Mouse (Mus musculus) liver, embryonic 13.5 days (tissue): ENCODE measurements around the gene Frmpd3. TPM values are rescaled to one million over a fixed set of nuclear protein-coding genes. Genes with fewer than 3 reads are reported as not detected.
"Not testable (repeated sequence)": the region's sequence is repeated elsewhere in the genome, so short reads cannot be mapped to it uniquely, and the experiment has no call there.

Experiments
- ATAC-seq: fragments of 200-750 bp; cut with Nextera tagmentation; 2 replicates; pipeline ENCODE4 v1.8.0; 2017; ENCODE audit warnings: low read depth, mild to moderate bottlenecking, moderate number of reproducible peaks, moderate library complexity
- DNase-seq: peaks from one replicate; pipeline ENCODE4 v3.0.0; 2022
- H3K27ac ChIP-seq: fragments of 300-500 bp; sonication (generic); 2 replicates; pipeline ENCODE4 v1.5.1; 2015; ENCODE audit warnings: moderate library complexity, mild to moderate bottlenecking, inconsistent platforms
- H3K27me3 ChIP-seq: fragments of 300-500 bp; sonication (generic); 2 replicates; pipeline ENCODE4 v1.6.1; 2015; ENCODE audit warnings: mild to moderate bottlenecking, inconsistent platforms
- H3K36me3 ChIP-seq: fragments of 300-500 bp; sonication (generic); 2 replicates; pipeline ENCODE4 v1.6.1; 2015; ENCODE audit warnings: mild to moderate bottlenecking, inconsistent platforms
- H3K4me1 ChIP-seq: fragments of 300-500 bp; sonication (generic); replicated peaks from 2 replicates; pipeline ENCODE4 v1.6.1; 2015; ENCODE audit warnings: inconsistent platforms
- H3K4me2 ChIP-seq: fragments of 300-500 bp; sonication (generic); 2 replicates; pipeline ENCODE4 v1.6.1; 2015; ENCODE audit warnings: inconsistent platforms, mild to moderate bottlenecking, moderate library complexity
- H3K4me3 ChIP-seq: fragments of 300-500 bp; sonication (generic); replicated peaks from 2 replicates; pipeline ENCODE4 v1.5.1; 2015; ENCODE audit warnings: mild to moderate bottlenecking, inconsistent platforms
- H3K9ac ChIP-seq: fragments of 300-500 bp; sonication (generic); 2 replicates; pipeline ENCODE4 v1.6.1; 2015; ENCODE audit warnings: mild to moderate bottlenecking, inconsistent platforms
- H3K9me3 ChIP-seq: fragments of 300-500 bp; sonication (generic); replicated peaks from 2 replicates; pipeline ENCODE4 v1.6.1; 2016; ENCODE audit warnings: inconsistent platforms
- WGBS: fragments of 180-500 bp; shearing (Covaris S2); methylation state at CpG from one replicate; pipeline ENCODE4 v1.1.7; 2015; ENCODE audit not compliant: insufficient replicate concordance; 5-methylcytosine and 5-hydroxymethylcytosine counted together
- polyA plus RNA-seq: library from polyadenylated mRNA; unstranded; fragments of >200 nt; fragmentation: Nextera tagmentation; extraction: Ambion mirVana; gene quantifications from 2 replicates; pipeline ENCODE4 v1.2.1, GENCODE M21; 2015

Frmpd3 gene
- polyA plus RNA-seq, result not detected in 2 replicates

DNA sequence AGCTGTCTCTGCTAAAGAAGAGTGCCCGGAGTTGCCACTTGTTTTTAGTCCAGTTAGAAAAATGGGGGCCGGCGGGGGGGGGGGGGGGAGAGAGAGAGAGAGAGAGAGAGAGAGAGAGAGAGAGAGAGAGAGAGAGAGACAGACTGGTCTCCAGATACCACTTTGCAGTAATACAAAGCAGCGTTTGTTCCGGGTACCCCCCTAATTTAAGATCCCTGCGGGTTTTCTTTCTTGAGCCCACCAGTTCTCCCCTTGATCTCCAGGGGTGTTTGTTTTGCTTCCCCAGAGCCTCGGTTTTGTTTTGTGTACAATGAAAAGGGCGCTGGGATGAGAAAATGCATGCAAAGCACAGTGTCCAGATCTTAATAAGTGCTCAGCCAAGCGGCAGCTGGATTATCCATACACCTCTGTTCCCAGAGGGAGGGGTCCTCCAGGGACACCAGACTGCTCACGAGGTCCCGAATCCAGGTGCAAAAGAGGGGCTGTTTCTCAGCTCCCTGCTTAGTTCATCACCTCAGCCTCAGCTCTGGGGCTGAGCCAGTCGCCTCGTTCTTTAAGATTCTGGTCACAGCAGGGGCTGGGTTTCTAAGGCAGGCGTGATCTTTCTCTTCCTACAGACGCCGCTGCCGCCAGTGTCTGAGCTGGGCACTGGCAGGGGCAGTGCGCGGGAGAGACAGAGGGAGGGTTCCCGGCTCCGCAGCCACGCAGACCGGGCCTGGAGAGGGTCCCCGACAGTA lies at the start of gene Frmpd3:
Gene Frmpd3, plus strand, starts transcription at position 608 of the 737 bp plus-strand sequence.
- Histone ChIP-seq H3K4me1 (no peaks in the 10 kb centered on the region), H3K4me2 (peak within 1 kb of the TSS; percentile 12; the same call in 1 of the 2 replicates), H3K9ac (no peak within 1 kb of the TSS), H3K36me3 (no peaks in the 10 kb centered on the region), H3K27me3 (peaks cover 53% of the 10 kb centered on the region), H3K27ac (no peak within 1 kb of the TSS), H3K4me3 (no peak within 1 kb of the TSS), H3K9me3 (no peaks in the 10 kb centered on the region)
- WGBS, result 15% methylated on average over 23 of the region's 24 CpGs
- ATAC-seq (no peak), DNase-seq (no peak)

- Histone ChIP-seq H3K9me3 (no peaks in the 10 kb centered on the region), H3K4me3 (no peak overlapping the region), H3K27ac (no peak overlapping the region), H3K4me1 (no peaks in the 10 kb centered on the region), H3K27me3 (peaks cover 7% of the 10 kb centered on the region; the same call in 1 of the 2 replicates), H3K9ac (no peak overlapping the region), H3K36me3 (no peaks in the 10 kb centered on the region), H3K4me2 (no peak overlapping the region)
- no peak for DNase-seq
- 53% methylated on average over 4 of the region's 4 CpGs for WGBS
- no peak for ATAC-seq
These were observed 38.3 kb upstream of the Frmpd3 start for GRCm38 (mm10) chrX:140303731-140304130.

- Histone ChIP-seq H3K27ac (no peak overlapping the region), H3K9ac (no peak overlapping the region), H3K9me3 (no peaks in the 10 kb centered on the region), H3K27me3 (peaks cover 7% of the 10 kb centered on the region; the same call in 1 of the 2 replicates), H3K4me1 (no peaks in the 10 kb centered on the region), H3K36me3 (no peaks in the 10 kb centered on the region), H3K4me3 (no peak overlapping the region), H3K4me2 (no peak overlapping the region)
- DNase-seq (no peak), ATAC-seq (no peak)
- WGBS, result 60% methylated on average over 7 of the region's 7 CpGs
These were observed 36.4 kb upstream of the Frmpd3 start for GRCm38 (mm10) chrX:140305652-140306051.

DNA sequence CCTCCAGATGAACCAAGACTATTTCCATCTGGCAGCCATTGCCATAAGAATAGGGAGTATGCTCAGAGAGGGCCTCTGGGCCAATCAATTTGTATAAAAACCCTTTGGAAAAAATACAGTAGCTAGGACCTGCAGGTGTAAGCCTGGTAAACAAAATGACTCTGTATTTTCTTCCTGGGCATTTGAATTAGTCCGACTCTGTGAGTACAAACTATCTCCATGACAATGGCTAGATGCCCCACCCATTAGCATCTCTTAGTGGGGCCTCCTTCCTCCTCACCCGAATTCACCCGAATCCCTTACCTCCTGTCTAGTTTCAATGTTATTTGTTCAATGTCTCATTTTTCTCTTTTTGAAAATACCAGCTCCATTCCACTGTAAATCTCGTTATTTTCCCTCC lies 24.1 kb upstream of the Frmpd3 start:
- Histone ChIP-seq H3K27ac (no peak overlapping the region), H3K27me3 (no peaks in the 10 kb centered on the region), H3K9me3 (no peaks in the 10 kb centered on the region), H3K4me2 (no peak overlapping the region), H3K36me3 (no peaks in the 10 kb centered on the region), H3K4me3 (no peak overlapping the region), H3K9ac (no peak overlapping the region), H3K4me1 (no peaks in the 10 kb centered on the region)
- WGBS, result 53% methylated on average over 4 of the region's 4 CpGs
- no peak for ATAC-seq
- no peak for DNase-seq

- Histone ChIP-seq H3K4me1 (no peaks in the 10 kb centered on the region), H3K27me3 (no peaks in the 10 kb centered on the region)
- WGBS, result 67% methylated on average over 6 of the region's 6 CpGs
These were observed 22.9 kb upstream of the Frmpd3 start for GRCm38 (mm10) chrX:140319131-140319530.

DNA sequence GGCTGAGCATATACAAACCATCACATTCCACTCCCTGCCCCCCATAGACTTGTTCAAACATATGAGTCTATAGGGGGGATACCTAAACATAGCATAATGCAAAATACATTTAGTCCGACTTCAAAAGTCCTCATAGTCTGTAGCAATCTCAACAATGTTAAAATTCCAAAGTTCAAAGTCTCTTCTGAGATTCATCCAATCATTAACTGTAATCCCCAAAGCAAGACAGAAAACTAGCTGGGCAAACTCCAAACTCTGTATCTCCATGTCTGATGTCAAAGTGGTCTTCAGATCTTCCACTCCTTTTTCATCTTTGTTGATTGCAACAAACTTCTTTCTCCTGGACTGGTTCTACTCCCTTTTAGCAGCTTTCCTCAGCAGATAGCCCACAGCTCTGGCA lies 21.4 kb upstream of the Frmpd3 start:
- not testable (repeated sequence) for ATAC-seq, H3K4me3 ChIP-seq, H3K9ac ChIP-seq, H3K4me2 ChIP-seq, H3K27me3 ChIP-seq, DNase-seq, H3K27ac ChIP-seq, H3K36me3 ChIP-seq, H3K4me1 ChIP-seq, H3K9me3 ChIP-seq
- 58% methylated on average over 1 of the region's 1 CpGs for WGBS

More at GRCm38 (mm10) chrX:140319131-140319530, 22.9 kb upstream of the Frmpd3 start:
- Histone ChIP-seq H3K36me3 (no peaks in the 10 kb centered on the region), H3K9ac (no peak overlapping the region), H3K4me2 (no peak overlapping the region), H3K4me3 (no peak overlapping the region), H3K27ac (no peak overlapping the region), H3K9me3 (no peaks in the 10 kb centered on the region)
- DNase-seq (no peak), ATAC-seq (no peak)

- 14% methylated on average over 24 of the region's 25 CpGs for WGBS
- no peak for DNase-seq
- no peak for ATAC-seq
- Histone ChIP-seq H3K36me3 (no peaks in the 10 kb centered on the region), H3K9ac (no peak overlapping the region), H3K27me3 (peaks cover 53% of the 10 kb centered on the region), H3K27ac (no peak overlapping the region), H3K4me1 (no peaks in the 10 kb centered on the region), H3K4me2 (peak overlapping the region; percentile 12; the same call in 1 of the 2 replicates), H3K4me3 (no peak overlapping the region), H3K9me3 (no peaks in the 10 kb centered on the region)
These were observed 515 bp downstream of the Frmpd3 start for GRCm38 (mm10) chrX:140342393-140343163.

- 30% methylated on average over 4 of the region's 4 CpGs for WGBS
- no peak overlapping the region for H3K9ac ChIP-seq
- no peaks in the 10 kb centered on the region for H3K36me3 ChIP-seq
- H3K27ac ChIP-seq, result no peak overlapping the region
- ATAC-seq (no peak), DNase-seq (no peak)
- H3K4me3 ChIP-seq, result no peak overlapping the region
- H3K4me1 ChIP-seq, result no peaks in the 10 kb centered on the region
- no peak overlapping the region for H3K4me2 ChIP-seq
- no peaks in the 10 kb centered on the region for H3K9me3 ChIP-seq
- peaks cover 4% of the 10 kb centered on the region; the same call in 1 of the 2 replicates for H3K27me3 ChIP-seq
These were observed 33.6 kb downstream of the Frmpd3 start for GRCm38 (mm10) chrX:140375628-140376027.

DNA sequence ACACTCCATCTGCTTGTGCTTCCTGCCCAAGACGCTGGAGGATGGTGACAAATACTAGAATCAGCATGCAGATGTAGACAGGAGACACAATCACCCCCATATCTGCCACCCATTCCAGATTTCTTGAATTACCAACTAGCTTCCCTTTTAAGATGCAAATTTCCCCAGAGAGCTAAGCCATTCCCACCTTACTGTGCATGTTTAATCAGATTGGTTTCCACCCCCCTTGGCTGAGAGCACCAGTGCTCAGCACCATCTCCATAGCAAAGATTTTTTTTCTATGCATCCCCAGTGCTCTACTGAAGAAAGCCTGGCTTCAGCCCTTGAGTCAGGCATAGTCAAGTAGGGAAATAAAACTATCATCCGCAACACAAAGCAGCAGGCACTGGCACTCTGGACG lies 57.9 kb downstream of the Frmpd3 start:
- Histone ChIP-seq H3K4me1 (no peaks in the 10 kb centered on the region), H3K4me3 (no peak overlapping the region), H3K27ac (no peak overlapping the region), H3K9ac (no peak overlapping the region), H3K36me3 (no peaks in the 10 kb centered on the region), H3K27me3 (peaks cover 10% of the 10 kb centered on the region; the same call in 1 of the 2 replicates), H3K9me3 (no peaks in the 10 kb centered on the region), H3K4me2 (no peak overlapping the region)
- 48% methylated on average over 3 of the region's 3 CpGs for WGBS
- no peak for ATAC-seq
- DNase-seq, result no peak

DNA sequence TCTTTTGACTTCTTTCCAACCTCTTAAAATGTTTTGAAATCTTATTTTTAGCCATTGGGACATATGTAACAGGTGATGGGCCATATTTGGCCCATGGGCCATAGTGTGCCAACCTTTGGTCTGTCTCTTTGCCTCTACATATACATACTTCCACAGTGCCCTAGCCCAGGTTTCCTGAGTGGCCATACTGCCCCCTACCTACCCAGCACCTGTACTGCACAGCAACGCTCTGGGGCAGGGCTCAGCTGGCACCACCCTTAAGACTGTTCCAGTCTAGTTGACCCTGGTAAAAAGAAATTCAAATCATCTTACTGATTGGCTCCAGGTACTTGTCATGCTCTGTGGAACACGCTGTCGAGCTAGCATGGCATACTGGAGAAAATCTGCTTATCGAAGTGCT lies 60.8 kb downstream of the Frmpd3 start:
- Histone ChIP-seq H3K9me3 (no peaks in the 10 kb centered on the region), H3K4me3 (no peak overlapping the region), H3K4me2 (no peak overlapping the region), H3K4me1 (peaks cover 9% of the 10 kb centered on the region), H3K9ac (no peak overlapping the region), H3K36me3 (no peaks in the 10 kb centered on the region), H3K27me3 (peaks cover 10% of the 10 kb centered on the region; the same call in 1 of the 2 replicates), H3K27ac (no peak overlapping the region)
- DNase-seq, result no peak
- 39% methylated on average over 4 of the region's 4 CpGs for WGBS
- ATAC-seq, result no peak

DNA sequence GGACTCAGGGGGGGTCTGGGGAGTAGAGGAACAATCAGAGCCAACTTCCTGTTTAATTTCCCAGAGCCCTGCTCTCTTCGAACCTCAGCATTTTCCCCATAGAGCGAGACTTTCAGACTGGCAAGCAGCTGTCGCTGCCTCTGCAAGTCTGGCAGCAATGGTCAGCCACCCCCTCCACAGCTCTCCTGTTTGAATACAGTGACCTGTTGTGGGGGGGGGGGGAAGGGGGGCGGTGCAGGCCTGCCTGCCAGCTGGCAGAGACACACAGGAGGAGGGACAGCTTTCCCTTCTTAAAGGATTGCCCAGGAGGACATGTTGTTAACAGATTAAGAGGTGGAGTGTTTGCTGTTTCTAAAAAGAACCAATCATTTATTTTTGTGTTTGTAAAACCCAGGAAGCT lies 64.0 kb downstream of the Frmpd3 start:
- Histone ChIP-seq H3K4me1 (peaks cover 10% of the 10 kb centered on the region), H3K36me3 (no peaks in the 10 kb centered on the region), H3K27ac (no peak overlapping the region), H3K9me3 (no peaks in the 10 kb centered on the region), H3K4me2 (no peak overlapping the region), H3K4me3 (no peak overlapping the region), H3K27me3 (no peaks in the 10 kb centered on the region), H3K9ac (no peak overlapping the region)
- DNase-seq, result no peak
- 36% methylated on average over 4 of the region's 4 CpGs for WGBS
- no peak for ATAC-seq
